Mouse (Mus musculus) gastrocnemius, postnatal 10 days (tissue): ENCODE data around the gene Slc8b1. TPM values are rescaled to one million over a fixed set of nuclear protein-coding genes. Genes with fewer than 3 reads are reported as not detected.

ENCODE experiments used
- DNase-seq: peaks from one replicate; pipeline ENCODE4 v3.0.0; 2021; ENCODE audit warnings: mixed read lengths
- total RNA-seq, 2 experiments: library from RNA; stranded (reverse); gene quantifications; 2 replicates each; pipeline ENCODE4 v1.2.3; 2021

Gene Slc8b1
- total RNA-seq, 2 experiments from 2014 or later, result 15.1 to 20.0 TPM

GRCm38 (mm10) chr5:120567761-120568211, 56.8 kb downstream of the Slc8b1 start:
- no peak for DNase-seq

DNA sequence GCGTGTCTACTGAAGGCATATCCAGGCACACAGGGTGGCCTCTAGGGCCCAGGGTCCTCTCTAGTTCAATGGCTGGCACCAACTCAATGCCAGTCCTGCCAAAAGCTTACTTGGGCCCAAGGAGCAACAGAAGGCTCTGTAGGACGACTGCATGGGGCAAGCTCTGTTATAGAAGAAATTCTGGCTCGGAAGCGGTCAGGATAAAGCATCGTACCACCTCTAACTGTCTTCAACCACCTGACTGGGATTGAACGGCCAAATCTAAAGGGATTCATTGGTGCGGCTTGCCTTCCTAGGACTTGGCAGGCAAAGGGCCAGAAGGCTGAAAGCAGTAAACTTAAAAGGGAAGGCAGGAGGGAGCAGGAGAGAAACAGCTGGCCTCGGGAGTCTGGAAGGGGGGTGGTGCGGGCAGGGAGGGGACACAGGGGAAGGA, 57.4 kb downstream of the Slc8b1 start:
- no peak for DNase-seq

DNA sequence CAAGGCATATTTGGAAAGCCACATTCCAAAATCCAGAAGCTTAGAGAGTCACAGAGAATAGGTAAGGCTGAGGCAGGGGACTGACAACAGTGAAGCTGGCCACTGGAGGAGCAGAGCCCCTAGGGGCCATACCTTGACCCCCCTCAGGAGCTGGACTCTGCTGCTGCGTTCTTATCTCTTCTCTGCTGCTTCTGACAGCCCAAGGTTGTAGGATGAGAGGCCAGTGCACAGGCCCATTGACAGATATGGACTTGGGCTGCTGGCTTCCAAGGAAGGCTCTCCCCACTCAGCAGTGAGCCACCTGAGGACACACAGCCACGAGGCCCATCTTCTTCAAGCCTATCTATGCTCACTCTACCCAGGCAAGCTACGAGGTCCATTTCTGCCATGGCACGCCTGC, 58.0 kb downstream of the Slc8b1 start:
- no peak for DNase-seq

GRCm38 (mm10) chr5:120569791-120570190, 58.8 kb downstream of the Slc8b1 start:
- no peak for DNase-seq

DNA sequence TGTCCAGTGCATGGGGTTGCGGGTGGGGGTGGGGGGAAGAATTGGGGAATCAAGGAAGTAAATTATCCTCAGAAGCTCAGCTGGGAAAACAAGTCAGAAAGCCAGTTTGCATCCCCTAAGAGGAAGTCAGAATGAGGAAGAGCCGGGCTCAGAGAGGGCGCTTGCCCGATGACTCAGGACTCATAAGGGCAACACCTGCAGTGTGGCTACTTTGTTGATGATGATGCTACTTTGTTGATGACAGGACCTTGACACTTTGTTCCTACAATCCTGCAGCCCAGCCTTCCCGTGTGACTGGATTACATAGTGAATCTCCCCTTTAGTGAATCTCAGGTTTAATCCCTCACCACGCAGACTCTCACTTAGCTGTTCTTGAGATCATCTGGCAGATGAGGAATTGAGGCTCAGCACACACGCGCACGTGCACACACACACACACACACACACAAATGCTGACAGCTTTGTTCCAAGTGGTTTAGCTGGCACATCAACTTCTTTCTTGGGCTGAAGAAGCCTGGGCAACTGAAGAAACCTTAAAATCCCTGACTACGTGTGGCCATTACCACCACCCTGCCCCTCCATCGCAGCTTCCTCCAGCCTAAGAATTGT, 59.4 kb downstream of the Slc8b1 start:
- DNase-seq, result no peak

GRCm38 (mm10) chr5:120571056-120571740, 60.2 kb downstream of the Slc8b1 start:
- no peak for DNase-seq

DNA sequence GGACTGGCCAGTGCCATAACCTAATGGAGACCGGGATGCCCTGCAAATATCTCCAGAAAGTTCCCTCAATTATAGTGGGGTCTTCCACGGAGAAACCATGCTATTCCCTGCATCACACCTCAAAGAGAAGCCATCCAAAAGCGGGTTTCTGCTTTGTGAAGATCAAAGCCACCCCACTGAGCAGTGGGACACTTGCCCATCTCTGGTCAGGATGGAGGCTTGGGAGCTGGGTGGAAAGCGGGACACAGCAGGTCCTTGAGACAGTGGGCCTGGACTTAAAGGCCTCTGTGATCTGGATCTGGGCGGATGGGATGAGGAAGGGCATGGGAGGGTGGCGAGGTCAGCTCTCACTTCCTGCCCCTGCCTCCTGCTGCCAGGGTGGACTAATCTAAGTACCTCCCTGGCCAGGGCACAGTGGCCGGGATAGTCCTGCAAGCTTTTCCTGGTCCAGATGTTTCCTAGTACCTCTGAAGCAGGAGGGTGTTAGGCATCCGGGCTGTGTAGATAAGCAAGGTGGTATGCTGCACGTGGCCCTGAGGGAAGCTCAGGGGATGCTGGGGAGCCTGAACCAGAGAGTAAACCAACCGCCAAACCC, 63.6 kb downstream of the Slc8b1 start:
- no peak for DNase-seq

DNA sequence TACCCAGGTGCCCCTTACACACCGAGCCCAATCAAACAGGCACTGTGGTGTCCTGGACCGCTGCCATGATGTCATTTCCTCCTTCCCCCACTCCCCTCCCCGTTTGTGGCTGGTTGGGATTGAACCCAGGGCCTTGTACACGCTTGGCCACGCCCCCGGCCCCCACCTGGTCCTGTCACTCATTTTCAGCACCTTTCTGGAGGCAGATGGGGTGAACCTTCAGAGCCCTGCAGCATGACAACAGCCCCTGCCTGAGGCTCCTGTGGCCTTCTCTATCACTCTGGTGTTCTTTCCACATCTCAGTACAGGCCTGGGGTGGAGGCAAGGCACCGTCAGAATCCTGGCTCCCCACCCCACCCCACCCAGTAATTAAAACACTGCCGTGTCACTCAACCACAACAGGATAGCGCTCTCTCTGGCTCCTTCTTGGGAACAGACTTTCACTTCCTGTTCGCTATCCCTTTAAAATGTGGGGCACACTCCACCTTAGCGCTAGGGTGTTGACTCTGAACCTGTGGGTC, 65.9 kb downstream of the Slc8b1 start:
- DNase-seq, result peak; percentile 35

DNA sequence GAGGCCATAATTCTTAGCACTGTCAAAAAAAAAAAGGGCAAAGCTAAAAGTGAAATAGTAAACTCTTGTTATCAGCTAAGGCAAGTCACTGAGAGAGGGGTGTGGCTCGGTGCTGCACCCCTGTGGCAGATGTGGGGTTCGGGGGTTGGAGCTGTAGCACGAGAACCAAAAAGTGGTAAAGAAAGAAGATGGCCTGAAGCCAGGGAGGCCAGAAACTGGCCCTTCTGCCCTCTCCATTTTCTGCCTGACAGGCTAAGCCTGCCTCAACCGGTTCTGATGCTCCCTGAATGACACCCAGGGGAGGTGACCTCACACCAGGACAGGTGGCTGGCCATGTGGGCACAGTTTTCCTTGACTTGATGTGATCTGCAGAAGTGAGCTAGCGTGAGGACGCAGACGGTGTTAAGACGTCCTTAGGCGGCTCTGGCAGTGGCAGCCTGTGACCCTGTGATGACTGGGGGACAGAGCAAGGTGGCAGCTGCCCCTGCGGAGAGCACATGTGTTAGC, 67.0 kb downstream of the Slc8b1 start:
- DNase-seq, result no peak

- peak; percentile 73 for DNase-seq
Measured at GRCm38 (mm10) chr5:120578504-120579081, 67.6 kb downstream of the Slc8b1 start.

- DNase-seq, result peak; percentile 65
Measured at GRCm38 (mm10) chr5:120579211-120579897, 68.4 kb downstream of the Slc8b1 start.

GRCm38 (mm10) chr5:120579898-120580626, 69.1 kb downstream of the Slc8b1 start:
- DNase-seq, result no peak

DNA sequence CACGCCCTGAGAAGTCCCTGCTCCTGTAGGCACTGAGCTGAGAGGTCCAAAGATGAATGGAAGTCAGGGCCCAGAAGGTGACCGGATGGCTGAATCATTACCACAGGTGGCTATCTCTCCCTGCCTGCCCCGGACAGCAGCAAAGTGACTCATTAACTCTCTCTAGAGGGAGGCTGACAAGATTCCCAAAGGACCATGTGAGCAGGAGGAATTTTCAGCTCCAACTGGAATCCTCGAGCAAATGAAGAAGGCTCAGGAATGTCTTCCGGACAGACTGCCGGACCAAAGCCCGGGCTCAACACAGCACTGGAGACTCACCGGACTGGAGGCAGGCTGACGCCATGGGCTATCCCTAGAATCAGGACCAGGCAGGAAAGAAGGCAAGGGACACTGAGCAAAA, 71.0 kb downstream of the Slc8b1 start:
- DNase-seq, result no peak

DNA sequence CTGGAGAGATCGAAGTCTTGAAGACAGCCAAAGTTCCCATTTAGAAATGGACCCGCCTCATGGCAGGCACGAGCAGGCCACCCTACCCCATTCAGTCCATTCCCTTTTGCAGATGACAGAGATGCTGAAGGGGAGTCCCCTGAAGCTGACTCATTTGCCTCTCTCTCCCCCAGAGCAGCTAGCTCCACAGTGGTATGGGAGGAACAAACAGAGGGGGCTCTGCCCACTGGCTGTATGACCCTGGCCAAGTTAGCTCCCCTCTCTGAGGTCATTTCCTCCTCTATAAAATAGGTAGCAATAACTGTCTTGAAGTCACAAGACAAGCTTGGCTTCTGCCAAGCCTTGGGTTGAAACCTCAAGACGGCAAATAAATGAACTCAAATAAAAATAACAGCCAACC, 72.5 kb downstream of the Slc8b1 start:
- DNase-seq, result no peak

Other genes starting within 250 kb of the Slc8b1 start
- not detected for gene Lhx5, start 79.5 kb upstream of the Slc8b1 start, total RNA-seq
- 1 to 10 TPM in 1 of 2 experiments, under 1 TPM in 1; 0.26 to 1.2 TPM for gene Sdsl, start 38.4 kb upstream of the Slc8b1 start, total RNA-seq
- gene Sds, start 34.6 kb upstream of the Slc8b1 start, total RNA-seq, result not detected
- gene Plbd2, start 7.5 kb upstream of the Slc8b1 start, total RNA-seq, result 10 to 100 TPM; 36.7 to 38.0 TPM
- gene Tpcn1, start 77.5 kb downstream of the Slc8b1 start, total RNA-seq, result 10 to 100 TPM; 67.1 to 71.2 TPM
- gene Iqcd, start 77.8 kb downstream of the Slc8b1 start, total RNA-seq, result under 1 TPM; 0.40 to 0.50 TPM
- gene Rita1, start 101.4 kb downstream of the Slc8b1 start, total RNA-seq, result 1 to 10 TPM; 4.7 to 6.2 TPM
- gene Ddx54, start 101.6 kb downstream of the Slc8b1 start, total RNA-seq, result 10 to 100 TPM; 22.4 to 23.9 TPM
- not detected for gene Cfap73, start 123.1 kb downstream of the Slc8b1 start, total RNA-seq
- under 1 TPM in 1 of 2 experiments, not detected in 1; 0.23 TPM for gene Rasal1, start 137.6 kb downstream of the Slc8b1 start, total RNA-seq
- gene Dtx1, start 200.8 kb downstream of the Slc8b1 start, total RNA-seq, result 1 to 10 TPM; 1.2 to 1.4 TPM
- under 1 TPM in 1 of 2 experiments, not detected in 1; 0.09 TPM for gene Oas2, start 238.7 kb downstream of the Slc8b1 start, total RNA-seq